Mouse (Mus musculus): ENCODE results near the gene Nfatc2. TPM values are rescaled to one million over a fixed set of nuclear protein-coding genes. Genes with fewer than 3 reads are reported as not detected.

Nfatc2 gene
- polyA plus RNA-seq, 1 experiment from 2014 or later: 2.6 TPM

DNA sequence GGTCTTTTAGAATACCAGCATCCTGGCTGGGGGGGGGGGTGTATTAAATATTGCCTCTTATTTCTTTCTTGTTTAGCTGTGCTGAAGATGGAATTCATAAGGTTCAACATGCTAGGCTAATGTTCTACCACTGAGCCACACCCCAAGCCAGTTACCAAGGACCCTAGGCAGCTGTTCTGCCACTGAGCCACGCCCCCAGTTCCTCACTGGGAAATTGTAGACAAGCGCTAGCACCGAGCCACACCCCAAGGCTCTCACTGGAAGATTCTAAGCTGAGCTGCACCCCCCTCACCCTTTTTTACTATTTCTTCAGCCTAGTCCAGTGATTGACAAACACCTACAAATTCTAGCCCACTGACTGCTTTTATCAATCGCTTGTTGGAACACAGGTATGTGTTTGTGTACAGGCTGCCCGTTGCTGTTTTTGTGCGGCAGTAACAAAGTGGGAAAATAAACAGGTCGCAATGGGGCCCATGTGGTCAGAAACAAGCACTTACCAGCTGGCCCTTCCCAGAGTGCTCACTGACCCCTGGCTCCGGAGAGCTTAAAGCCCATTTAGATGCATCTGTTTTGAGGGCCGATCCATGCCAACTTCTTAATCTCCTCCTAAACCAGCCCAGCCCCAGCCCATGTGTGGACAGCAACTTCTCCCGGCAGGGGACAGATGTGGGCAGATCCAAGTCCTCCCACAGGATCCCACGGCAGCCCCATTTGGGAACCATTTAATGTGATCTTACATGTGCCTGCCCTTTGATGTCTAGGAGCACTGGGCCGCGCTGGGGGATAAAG is 11.8 kb upstream of the Nfatc2 start:
- ATAC-seq (ENCODE audit: low FRiP score, low TSS enrichment): peak; percentile 58; the same call in 1 of the 2 replicates
- H3K4me3 ChIP-seq (ENCODE audit: low read length): no peak overlapping the region
- peaks cover 19% of the 10 kb centered on the region for H3K4me1 ChIP-seq (ENCODE audit: insufficient read depth, low read length)
- H3K27ac ChIP-seq (ENCODE audit: low read length): 0 out of 2 replicates have a peak overlapping the region, but pooled peaks have one; percentile 19
- H3K4me2 ChIP-seq (replicated peaks; ENCODE audit: low read depth, low read length): 0 out of 2 replicates have a peak overlapping the region, but pooled peaks have one; percentile 17
- no peak overlapping the region for H3K9ac ChIP-seq (replicated peaks; ENCODE audit: low read length)
- WGBS: 23% methylated on average over 13 of the region's 13 CpGs
- no peaks in the 10 kb centered on the region for H3K9me3 ChIP-seq (ENCODE audit: low read length)
- no peaks in the 10 kb centered on the region for H3K27me3 ChIP-seq (ENCODE audit: insufficient read depth, low read length)
- H3K36me3 ChIP-seq (ENCODE audit: insufficient read depth, low read length): no peaks in the 10 kb centered on the region

DNA sequence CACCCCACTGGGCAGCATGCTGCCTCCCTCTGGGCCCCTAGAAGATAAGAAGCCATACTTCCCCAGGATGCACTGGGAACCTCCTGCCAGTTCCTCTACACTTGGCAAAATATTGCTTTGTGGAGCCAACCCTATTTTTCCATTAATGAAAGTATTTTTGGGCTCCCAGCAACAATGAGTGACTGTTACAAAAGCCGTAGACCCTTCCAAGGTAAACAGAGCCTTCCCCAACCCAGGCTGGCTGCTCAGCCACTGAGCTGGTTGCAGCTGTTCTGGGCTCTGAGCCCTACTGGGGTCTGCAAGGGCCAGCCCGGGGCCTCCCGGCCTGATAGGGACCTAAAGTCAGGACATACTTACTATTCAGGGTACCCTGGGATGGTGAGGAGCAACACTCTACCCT is 9.5 kb upstream of the Nfatc2 start:
- Histone ChIP-seq H3K27ac (ENCODE audit: low read length) (no peak overlapping the region), H3K36me3 (ENCODE audit: insufficient read depth, low read length) (no peaks in the 10 kb centered on the region), H3K9me3 (ENCODE audit: low read length) (no peaks in the 10 kb centered on the region), H3K4me2 (replicated peaks; ENCODE audit: low read depth, low read length) (no peak overlapping the region), H3K4me3 (ENCODE audit: low read length) (no peak overlapping the region), H3K4me1 (ENCODE audit: insufficient read depth, low read length) (peaks cover 27% of the 10 kb centered on the region), H3K9ac (replicated peaks; ENCODE audit: low read length) (no peak overlapping the region), H3K27me3 (ENCODE audit: insufficient read depth, low read length) (no peaks in the 10 kb centered on the region)
- WGBS: 70% methylated on average over 3 of the region's 3 CpGs
- ATAC-seq (ENCODE audit: low FRiP score, low TSS enrichment): no peak

DNA sequence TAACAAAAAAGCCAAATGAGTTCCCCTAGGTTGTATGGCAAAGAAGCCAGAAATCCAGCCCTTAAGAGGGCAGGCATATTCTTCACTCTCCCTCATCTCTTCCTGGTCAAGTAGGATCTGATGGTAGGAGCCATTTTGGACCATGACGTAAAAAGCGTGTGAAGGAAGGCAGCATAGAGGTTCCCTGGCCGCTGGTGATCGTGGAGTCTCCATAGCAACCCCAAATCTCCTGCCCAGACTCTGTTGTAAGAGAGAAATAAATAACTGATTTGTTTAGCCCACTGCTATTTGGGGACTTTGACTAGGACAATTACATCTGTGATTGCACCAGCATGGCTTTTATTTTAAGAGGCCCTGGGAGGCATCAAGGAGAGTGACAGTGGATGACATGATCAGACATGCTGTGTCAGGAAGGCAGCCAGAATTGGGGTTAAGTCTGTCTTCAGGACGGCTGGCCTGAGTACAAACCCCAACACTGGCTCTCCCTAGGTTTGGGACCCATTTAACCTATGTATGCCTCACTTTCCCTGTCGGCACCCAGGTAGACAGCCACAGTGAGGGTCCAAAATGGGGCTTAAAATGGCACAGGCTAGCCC is 8.3 kb upstream of the Nfatc2 start:
- Histone ChIP-seq H3K4me2 (replicated peaks; ENCODE audit: low read depth, low read length) (no peak overlapping the region), H3K4me3 (ENCODE audit: low read length) (no peak overlapping the region), H3K4me1 (ENCODE audit: insufficient read depth, low read length) (peaks cover 31% of the 10 kb centered on the region), H3K9ac (replicated peaks; ENCODE audit: low read length) (no peak overlapping the region), H3K27me3 (ENCODE audit: insufficient read depth, low read length) (no peaks in the 10 kb centered on the region), H3K9me3 (ENCODE audit: low read length) (no peaks in the 10 kb centered on the region), H3K36me3 (ENCODE audit: insufficient read depth, low read length) (no peaks in the 10 kb centered on the region), H3K27ac (ENCODE audit: low read length) (no peak overlapping the region)
- no peak for ATAC-seq (ENCODE audit: low FRiP score, low TSS enrichment)
- 58% methylated on average over 6 of the region's 6 CpGs for WGBS

DNA sequence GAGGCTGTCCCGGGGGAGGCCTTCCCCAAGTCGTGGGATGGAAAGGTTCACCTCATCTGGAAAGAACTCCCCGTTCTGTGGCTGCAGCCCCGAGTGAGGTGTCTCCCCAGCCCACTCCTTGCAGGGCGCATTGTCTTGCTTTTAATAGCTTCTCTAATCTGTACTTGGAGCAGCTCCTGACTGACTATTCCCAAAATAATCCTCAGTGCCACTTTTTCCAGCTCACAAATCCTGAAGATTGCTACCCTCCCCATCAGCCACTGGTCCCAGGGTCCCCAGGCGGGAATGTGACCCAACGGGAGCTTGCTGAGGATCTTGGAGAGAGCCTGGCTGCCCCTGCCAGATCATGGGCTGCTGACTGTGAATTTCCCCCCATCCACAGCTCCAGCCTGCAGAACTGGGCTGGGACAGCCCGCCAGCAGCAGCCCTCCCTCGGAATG is 6.7 kb upstream of the Nfatc2 start:
- 41% methylated on average over 9 of the region's 9 CpGs for WGBS
- Histone ChIP-seq H3K9ac (replicated peaks; ENCODE audit: low read length) (no peak overlapping the region; the same call in 1 of the 2 replicates), H3K27ac (ENCODE audit: low read length) (no peak overlapping the region), H3K4me2 (replicated peaks; ENCODE audit: low read depth, low read length) (no peak overlapping the region), H3K9me3 (ENCODE audit: low read length) (no peaks in the 10 kb centered on the region), H3K36me3 (ENCODE audit: insufficient read depth, low read length) (no peaks in the 10 kb centered on the region), H3K27me3 (ENCODE audit: insufficient read depth, low read length) (peaks cover 2% of the 10 kb centered on the region), H3K4me1 (ENCODE audit: insufficient read depth, low read length) (peaks cover 23% of the 10 kb centered on the region), H3K4me3 (ENCODE audit: low read length) (no peak overlapping the region)
- ATAC-seq (ENCODE audit: low FRiP score, low TSS enrichment): no peak

GRCm38 (mm10) chr2:168604655-168605070 is 3.2 kb upstream of the Nfatc2 start:
- 25% methylated on average over 16 of the region's 16 CpGs for WGBS
- Histone ChIP-seq H3K27me3 (ENCODE audit: insufficient read depth, low read length) (peaks cover 34% of the 10 kb centered on the region), H3K4me2 (replicated peaks; ENCODE audit: low read depth, low read length) (no peak overlapping the region), H3K4me3 (ENCODE audit: low read length) (no peak overlapping the region), H3K36me3 (ENCODE audit: insufficient read depth, low read length) (no peaks in the 10 kb centered on the region), H3K9me3 (ENCODE audit: low read length) (no peaks in the 10 kb centered on the region), H3K27ac (ENCODE audit: low read length) (no peak overlapping the region), H3K9ac (replicated peaks; ENCODE audit: low read length) (peak overlapping the region; percentile 28; the same call in 1 of the 2 replicates), H3K4me1 (ENCODE audit: insufficient read depth, low read length) (peaks cover 41% of the 10 kb centered on the region)
- ATAC-seq (ENCODE audit: low FRiP score, low TSS enrichment): no peak

- Histone ChIP-seq H3K27me3 (ENCODE audit: insufficient read depth, low read length) (peaks cover 47% of the 10 kb centered on the region), H3K9ac (replicated peaks; ENCODE audit: low read length) (no peak overlapping the region), H3K4me3 (ENCODE audit: low read length) (no peak overlapping the region), H3K27ac (ENCODE audit: low read length) (no peak overlapping the region), H3K9me3 (ENCODE audit: low read length) (no peaks in the 10 kb centered on the region), H3K4me1 (ENCODE audit: insufficient read depth, low read length) (peaks cover 34% of the 10 kb centered on the region), H3K36me3 (ENCODE audit: insufficient read depth, low read length) (no peaks in the 10 kb centered on the region), H3K4me2 (replicated peaks; ENCODE audit: low read depth, low read length) (peak overlapping the region; percentile 80; the same call in 1 of the 2 replicates)
- no peak for ATAC-seq (ENCODE audit: low FRiP score, low TSS enrichment)
- 23% methylated on average over 12 of the region's 12 CpGs for WGBS
Observed at GRCm38 (mm10) chr2:168602387-168602741, 907 bp upstream of the Nfatc2 start.

DNA sequence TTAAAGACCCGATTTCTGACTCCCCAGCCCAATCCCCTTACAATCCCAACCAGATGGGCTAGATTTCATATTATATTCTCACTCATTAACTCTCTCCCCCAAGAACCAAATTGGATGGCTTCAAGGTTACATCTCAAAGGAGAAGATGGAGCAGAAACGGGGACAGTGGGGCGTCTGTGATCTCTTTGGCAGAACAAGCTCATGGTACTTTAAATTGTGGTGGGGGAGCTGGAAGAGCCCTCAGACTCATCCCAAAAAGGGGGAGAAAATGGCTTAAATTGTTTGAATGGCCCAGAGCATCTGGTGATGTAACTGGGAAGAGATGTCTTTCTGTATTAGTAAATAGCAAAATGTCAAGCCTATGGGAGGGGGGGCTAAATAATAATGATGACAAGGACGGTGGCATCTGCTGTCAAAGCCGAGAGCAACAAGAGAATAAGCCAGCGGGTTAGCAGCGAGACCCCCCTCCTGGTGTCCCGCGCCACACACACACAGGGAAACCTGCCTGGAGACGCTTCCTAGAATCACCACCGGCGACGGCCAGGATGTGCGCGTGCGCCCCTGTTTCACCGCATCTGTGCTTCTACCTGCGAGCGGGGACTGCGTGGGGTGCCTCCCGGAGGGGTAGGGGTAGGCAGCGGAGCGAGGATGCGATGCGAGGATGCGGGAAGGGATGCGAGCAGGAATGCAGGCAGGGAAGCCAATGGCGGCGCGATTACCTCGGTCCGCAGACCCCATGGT is 537 bp downstream of the Nfatc2 start:
- H3K4me2 ChIP-seq (replicated peaks; ENCODE audit: low read depth, low read length): peak overlapping the region; percentile 80
- H3K9ac ChIP-seq (replicated peaks; ENCODE audit: low read length): peak overlapping the region; percentile 62
- H3K36me3 ChIP-seq (ENCODE audit: insufficient read depth, low read length): no peaks in the 10 kb centered on the region
- 1% methylated on average over 32 of the region's 32 CpGs for WGBS
- H3K27ac ChIP-seq (ENCODE audit: low read length): no peak overlapping the region
- H3K4me3 ChIP-seq (ENCODE audit: low read length): peak overlapping the region; percentile 48
- H3K27me3 ChIP-seq (ENCODE audit: insufficient read depth, low read length): peaks cover 47% of the 10 kb centered on the region
- ATAC-seq (ENCODE audit: low FRiP score, low TSS enrichment): no peak
- H3K9me3 ChIP-seq (ENCODE audit: low read length): no peaks in the 10 kb centered on the region
- H3K4me1 ChIP-seq (ENCODE audit: insufficient read depth, low read length): peaks cover 33% of the 10 kb centered on the region

DNA sequence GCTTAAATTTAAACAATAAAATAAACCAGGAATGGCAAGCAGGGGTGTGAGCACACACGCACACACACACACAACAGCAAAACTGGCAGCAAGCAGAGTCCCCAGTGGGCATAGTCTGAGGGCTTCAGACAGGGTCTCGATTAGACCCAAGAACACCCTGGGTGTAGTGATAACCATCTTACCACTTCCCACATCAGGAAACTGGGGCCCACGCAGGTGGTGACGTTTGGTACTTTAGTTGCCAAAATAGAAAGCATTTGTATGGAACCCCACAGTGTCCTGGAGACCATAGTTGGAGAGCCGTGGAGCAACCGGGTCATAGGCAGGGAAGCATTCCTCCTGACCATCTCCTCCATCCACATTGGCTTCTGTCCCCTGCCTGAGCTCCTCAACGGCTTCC is 5.8 kb downstream of the Nfatc2 start:
- 78% methylated on average over 7 of the region's 7 CpGs for WGBS
- Histone ChIP-seq H3K27me3 (ENCODE audit: insufficient read depth, low read length) (peaks cover 25% of the 10 kb centered on the region), H3K27ac (ENCODE audit: low read length) (no peak overlapping the region), H3K36me3 (ENCODE audit: insufficient read depth, low read length) (no peaks in the 10 kb centered on the region), H3K9me3 (ENCODE audit: low read length) (no peaks in the 10 kb centered on the region), H3K4me1 (ENCODE audit: insufficient read depth, low read length) (peaks cover 8% of the 10 kb centered on the region), H3K4me3 (ENCODE audit: low read length) (no peak overlapping the region), H3K9ac (replicated peaks; ENCODE audit: low read length) (no peak overlapping the region), H3K4me2 (replicated peaks; ENCODE audit: low read depth, low read length) (no peak overlapping the region)
- ATAC-seq (ENCODE audit: low FRiP score, low TSS enrichment): no peak

DNA sequence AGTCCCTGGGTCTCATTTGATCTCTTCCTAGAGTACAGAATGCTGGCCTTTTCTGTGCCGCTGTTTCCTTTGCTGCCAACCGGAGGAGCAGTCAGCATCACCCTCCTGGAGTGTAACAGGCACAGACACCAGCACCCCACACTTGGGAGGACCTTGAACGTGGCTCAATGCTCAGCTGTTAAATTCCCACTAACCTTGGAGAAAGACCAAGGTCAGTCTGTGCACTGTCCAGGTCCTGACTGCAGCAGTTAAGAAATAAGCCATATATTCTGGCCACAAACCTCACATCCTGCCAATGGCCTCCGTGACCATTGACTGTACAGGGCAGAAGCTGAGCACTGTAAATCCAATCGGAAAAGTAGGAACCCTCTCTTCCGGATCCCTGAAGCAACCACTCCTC is 7.8 kb downstream of the Nfatc2 start:
- Histone ChIP-seq H3K4me1 (ENCODE audit: insufficient read depth, low read length) (peaks cover 21% of the 10 kb centered on the region), H3K4me2 (replicated peaks; ENCODE audit: low read depth, low read length) (no peak overlapping the region), H3K36me3 (ENCODE audit: insufficient read depth, low read length) (no peaks in the 10 kb centered on the region), H3K27ac (ENCODE audit: low read length) (no peak overlapping the region), H3K9ac (replicated peaks; ENCODE audit: low read length) (no peak overlapping the region), H3K4me3 (ENCODE audit: low read length) (no peak overlapping the region), H3K9me3 (ENCODE audit: low read length) (no peaks in the 10 kb centered on the region), H3K27me3 (ENCODE audit: insufficient read depth, low read length) (peaks cover 24% of the 10 kb centered on the region; the same call in 1 of the 2 replicates)
- 75% methylated on average over 6 of the region's 6 CpGs for WGBS
- no peak for ATAC-seq (ENCODE audit: low FRiP score, low TSS enrichment)

Data from kidney, embryonic 16.5 days (tissue).